Mouse (Mus musculus) megakaryocyte, embryonic 14.5 days (primary cell): Measurements from ENCODE around the gene Tars.

Experiments
- FLI1 ChIP-seq: IDR thresholded peaks from 2 replicates; pipeline ENCODE4 v1.6.1; 2012; ENCODE audit warnings: low read length, inconsistent platforms, mixed read lengths
- GATA1 ChIP-seq: IDR thresholded peaks from 3 replicates; pipeline ENCODE4 v1.6.1; 2012; ENCODE audit warnings: mixed read lengths, low read length, inconsistent platforms, borderline replicate concordance

DNA sequence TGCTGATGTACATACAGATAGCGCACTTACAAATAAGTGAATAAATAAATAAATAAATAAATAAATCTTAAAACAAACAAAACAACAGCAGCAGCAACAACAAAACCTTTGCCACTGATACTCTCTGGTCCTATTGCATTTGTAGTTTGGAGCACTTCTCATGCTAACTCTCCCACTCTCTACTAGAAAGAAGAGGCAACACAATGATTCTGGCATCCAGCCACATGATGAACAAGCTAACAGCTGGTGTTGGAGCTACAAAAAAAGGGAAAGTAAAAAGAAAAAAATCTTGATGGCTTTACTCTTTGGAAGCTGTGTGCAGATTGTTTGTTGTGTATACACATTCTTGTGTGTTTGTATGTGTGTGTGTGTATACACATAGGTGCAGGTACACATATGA lies 34.7 kb downstream of the Tars start:
- TF ChIP-seq GATA1 (no peak), FLI1 (no peak)
